Mouse (Mus musculus): ENCODE measurements around the gene Rab30. TPM values are rescaled to one million over a fixed set of nuclear protein-coding genes. Genes with fewer than 3 reads are reported as not detected.

The Rab30 gene
- polyA plus RNA-seq, 1 experiment from 2014 or later = 18.6 TPM

GRCm38 (mm10) chr7:92822409-92823101, 81.2 kb downstream of the Rab30 start:
- whole genome bisulfite sequencing = 67% methylated on average over 1 of the region's 1 CpGs
- peak; percentile 61 for ATAC-seq (ENCODE audit: low FRiP score, low read depth)

GRCm38 (mm10) chr7:92826248-92826647, 84.8 kb downstream of the Rab30 start:
- H3K9me3 ChIP-seq = no peaks in the 10 kb centered on the region
- no peaks in the 10 kb centered on the region for H3K27me3 ChIP-seq
- H3K4me1 ChIP-seq (replicated peaks) = peaks cover 7% of the 10 kb centered on the region; the same call in 1 of the 2 replicates
- no peak for ATAC-seq (ENCODE audit: low FRiP score, low read depth)
- H3K9ac ChIP-seq = no peak overlapping the region
- H3K4me2 ChIP-seq = no peak overlapping the region
- H3K36me3 ChIP-seq = peaks cover 8% of the 10 kb centered on the region; the same call in 1 of the 2 replicates
- 92% methylated on average over 3 of the region's 3 CpGs for WGBS
- H3K4me3 ChIP-seq = no peak overlapping the region
- no peak overlapping the region for H3K27ac ChIP-seq (replicated peaks)

More at GRCm38 (mm10) chr7:92822409-92823101, 81.2 kb downstream of the Rab30 start:
- H3K36me3 ChIP-seq = peaks cover 3% of the 10 kb centered on the region; the same call in 1 of the 2 replicates
- H3K4me1 ChIP-seq (replicated peaks) = peaks cover 7% of the 10 kb centered on the region; the same call in 1 of the 2 replicates
- H3K4me3 ChIP-seq = no peak overlapping the region
- no peak overlapping the region for H3K4me2 ChIP-seq
- no peak overlapping the region for H3K9ac ChIP-seq
- no peaks in the 10 kb centered on the region for H3K27me3 ChIP-seq
- no peak overlapping the region for H3K27ac ChIP-seq (replicated peaks)
- no peaks in the 10 kb centered on the region for H3K9me3 ChIP-seq

GRCm38 (mm10) chr7:92827981-92828380, 86.6 kb downstream of the Rab30 start:
- ATAC-seq (ENCODE audit: low FRiP score, low read depth) = no peak
- 46% methylated on average over 3 of the region's 3 CpGs for WGBS

DNA sequence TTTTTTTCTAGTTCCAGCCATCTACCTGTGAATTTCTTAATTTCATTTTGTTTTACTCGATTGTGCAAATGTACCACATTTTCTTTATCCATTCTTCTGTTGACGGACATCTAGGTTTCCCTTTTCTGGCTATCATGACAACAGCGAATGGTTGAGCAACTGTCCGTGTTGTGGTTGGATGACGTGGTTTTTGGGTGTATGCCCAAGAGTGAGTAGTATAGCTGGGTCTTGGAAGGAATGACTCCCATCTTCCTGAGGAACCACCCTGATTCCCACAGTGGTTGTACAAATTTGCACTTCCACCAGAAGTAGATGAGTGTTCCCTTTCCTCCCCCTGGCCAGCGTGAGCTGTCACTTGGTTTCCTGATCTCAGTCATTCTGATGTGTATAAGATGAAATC, 91.0 kb downstream of the Rab30 start:
- no peak for ATAC-seq (ENCODE audit: low FRiP score, low read depth)
- H3K27me3 ChIP-seq = no peaks in the 10 kb centered on the region
- H3K9ac ChIP-seq = no peak overlapping the region
- no peak overlapping the region for H3K27ac ChIP-seq (replicated peaks)
- WGBS = 95% methylated on average over 6 of the region's 6 CpGs
- peaks cover 23% of the 10 kb centered on the region for H3K36me3 ChIP-seq
- no peak overlapping the region for H3K4me3 ChIP-seq
- no peaks in the 10 kb centered on the region for H3K9me3 ChIP-seq
- no peaks in the 10 kb centered on the region for H3K4me1 ChIP-seq (replicated peaks)
- H3K4me2 ChIP-seq = no peak overlapping the region

More at GRCm38 (mm10) chr7:92827981-92828380, 86.6 kb downstream of the Rab30 start:
- H3K4me1 ChIP-seq (replicated peaks) = no peaks in the 10 kb centered on the region
- no peak overlapping the region for H3K4me3 ChIP-seq
- H3K4me2 ChIP-seq = no peak overlapping the region
- H3K27ac ChIP-seq (replicated peaks) = no peak overlapping the region
- H3K9me3 ChIP-seq = no peaks in the 10 kb centered on the region
- no peak overlapping the region for H3K9ac ChIP-seq
- H3K27me3 ChIP-seq = no peaks in the 10 kb centered on the region
- peaks cover 15% of the 10 kb centered on the region for H3K36me3 ChIP-seq

DNA sequence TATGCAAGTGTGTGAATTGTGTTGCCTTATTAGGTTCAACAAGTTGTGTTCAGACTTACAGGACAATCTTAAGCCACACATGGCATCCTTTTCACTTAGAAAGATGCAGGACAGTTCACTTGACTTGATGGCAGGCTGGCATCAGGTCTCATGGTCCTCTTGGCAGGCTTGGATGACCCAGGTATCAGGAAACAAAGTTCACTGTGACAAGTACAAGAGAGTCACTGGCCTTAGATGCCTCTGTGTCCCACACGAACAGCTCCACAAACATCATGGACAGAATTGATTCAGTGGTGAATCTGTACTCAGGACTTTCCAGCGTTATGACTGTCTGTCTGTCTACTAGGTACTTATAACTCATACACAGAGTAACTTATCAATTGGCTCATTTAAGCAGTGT, 93.0 kb downstream of the Rab30 start:
- Histone ChIP-seq H3K9ac (no peak overlapping the region), H3K4me3 (no peak overlapping the region), H3K4me1 (replicated peaks) (no peaks in the 10 kb centered on the region), H3K27me3 (no peaks in the 10 kb centered on the region), H3K27ac (replicated peaks) (no peak overlapping the region), H3K9me3 (no peaks in the 10 kb centered on the region), H3K4me2 (no peak overlapping the region), H3K36me3 (peaks cover 23% of the 10 kb centered on the region)
- no peak for ATAC-seq (ENCODE audit: low FRiP score, low read depth)
- WGBS = 96% methylated on average over 2 of the region's 2 CpGs

- no peaks in the 10 kb centered on the region for H3K27me3 ChIP-seq
- H3K4me3 ChIP-seq = no peak overlapping the region
- no peak for ATAC-seq (ENCODE audit: low FRiP score, low read depth)
- no peaks in the 10 kb centered on the region for H3K9me3 ChIP-seq
- H3K27ac ChIP-seq (replicated peaks) = no peak overlapping the region
- no peaks in the 10 kb centered on the region for H3K4me1 ChIP-seq (replicated peaks)
- peaks cover 17% of the 10 kb centered on the region for H3K36me3 ChIP-seq
- no peak overlapping the region for H3K9ac ChIP-seq
- 85% methylated on average over 3 of the region's 3 CpGs for WGBS
- no peak overlapping the region for H3K4me2 ChIP-seq
Observed at GRCm38 (mm10) chr7:92836447-92836846, 95.0 kb downstream of the Rab30 start.

DNA sequence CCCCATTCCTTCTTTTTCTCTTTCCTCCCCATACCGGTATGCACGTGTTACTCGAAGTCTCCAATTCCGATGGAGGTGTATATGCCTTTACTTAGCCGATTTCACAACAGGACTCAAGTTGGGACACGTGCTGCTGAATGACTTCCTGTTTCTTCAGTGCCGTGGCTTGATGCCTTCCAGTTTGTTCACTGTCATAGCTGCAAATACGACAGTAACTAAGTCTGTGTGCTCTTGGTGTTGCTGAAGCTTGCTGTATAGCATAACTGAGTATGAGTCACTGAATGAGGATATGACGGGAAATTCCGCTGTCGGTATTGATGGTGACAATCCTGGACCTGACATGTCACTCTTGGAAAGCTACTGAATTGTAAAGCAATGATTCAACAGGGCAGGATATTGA, 95.8 kb downstream of the Rab30 start:
- Histone ChIP-seq H3K9ac (no peak overlapping the region), H3K4me2 (no peak overlapping the region), H3K27ac (replicated peaks) (no peak overlapping the region), H3K4me3 (no peak overlapping the region), H3K27me3 (no peaks in the 10 kb centered on the region), H3K36me3 (peaks cover 17% of the 10 kb centered on the region), H3K4me1 (replicated peaks) (no peaks in the 10 kb centered on the region), H3K9me3 (no peaks in the 10 kb centered on the region)
- 90% methylated on average over 11 of the region's 11 CpGs for WGBS
- no peak for ATAC-seq (ENCODE audit: low FRiP score, low read depth)

GRCm38 (mm10) chr7:92837907-92838306, 96.5 kb downstream of the Rab30 start:
- Histone ChIP-seq H3K9ac (no peak overlapping the region), H3K4me2 (no peak overlapping the region), H3K27ac (replicated peaks) (no peak overlapping the region), H3K36me3 (peaks cover 11% of the 10 kb centered on the region; the same call in 1 of the 2 replicates), H3K9me3 (no peaks in the 10 kb centered on the region), H3K4me3 (no peak overlapping the region), H3K4me1 (replicated peaks) (no peaks in the 10 kb centered on the region), H3K27me3 (no peaks in the 10 kb centered on the region)
- ATAC-seq (ENCODE audit: low FRiP score, low read depth) = no peak
- 78% methylated on average over 3 of the region's 3 CpGs for WGBS

DNA sequence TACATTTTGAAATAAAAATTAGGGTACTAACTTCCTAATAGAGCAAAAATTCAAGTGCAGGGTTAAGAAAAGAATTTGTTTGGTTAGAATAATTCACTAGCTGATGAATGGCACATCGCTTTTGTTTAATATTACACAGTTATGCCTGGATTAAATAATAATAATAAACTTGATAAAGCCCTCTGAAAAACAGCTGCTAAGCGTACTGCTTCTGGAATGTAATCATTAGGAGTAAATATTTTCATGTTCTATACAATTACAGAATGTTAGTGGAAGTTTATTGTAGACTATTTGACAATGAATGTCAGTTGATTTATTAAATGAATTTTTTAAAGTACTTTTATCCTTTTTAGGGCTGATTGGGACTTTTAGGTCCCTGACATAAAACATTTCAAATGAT, 100.9 kb downstream of the Rab30 start:
- 91% methylated on average over 2 of the region's 2 CpGs for WGBS
- no peak overlapping the region for H3K4me3 ChIP-seq

GRCm38 (mm10) chr7:92848246-92848645, 106.8 kb downstream of the Rab30 start:
- H3K36me3 ChIP-seq = no peaks in the 10 kb centered on the region
- no peaks in the 10 kb centered on the region for H3K9me3 ChIP-seq
- WGBS = 91% methylated on average over 3 of the region's 3 CpGs
- no peak overlapping the region for H3K27ac ChIP-seq (replicated peaks)
- H3K4me2 ChIP-seq = no peak overlapping the region
- H3K9ac ChIP-seq = no peak overlapping the region
- H3K4me3 ChIP-seq = no peak overlapping the region
- no peaks in the 10 kb centered on the region for H3K4me1 ChIP-seq (replicated peaks)
- no peaks in the 10 kb centered on the region for H3K27me3 ChIP-seq
- no peak for ATAC-seq (ENCODE audit: low FRiP score, low read depth)

More for the DNA sequence above, 100.9 kb downstream of the Rab30 start:
- H3K4me1 ChIP-seq (replicated peaks) = no peaks in the 10 kb centered on the region
- H3K9me3 ChIP-seq = no peaks in the 10 kb centered on the region
- ATAC-seq (ENCODE audit: low FRiP score, low read depth) = no peak
- H3K36me3 ChIP-seq = no peaks in the 10 kb centered on the region
- no peak overlapping the region for H3K9ac ChIP-seq
- H3K27ac ChIP-seq (replicated peaks) = no peak overlapping the region
- H3K4me2 ChIP-seq = no peak overlapping the region
- H3K27me3 ChIP-seq = no peaks in the 10 kb centered on the region

DNA sequence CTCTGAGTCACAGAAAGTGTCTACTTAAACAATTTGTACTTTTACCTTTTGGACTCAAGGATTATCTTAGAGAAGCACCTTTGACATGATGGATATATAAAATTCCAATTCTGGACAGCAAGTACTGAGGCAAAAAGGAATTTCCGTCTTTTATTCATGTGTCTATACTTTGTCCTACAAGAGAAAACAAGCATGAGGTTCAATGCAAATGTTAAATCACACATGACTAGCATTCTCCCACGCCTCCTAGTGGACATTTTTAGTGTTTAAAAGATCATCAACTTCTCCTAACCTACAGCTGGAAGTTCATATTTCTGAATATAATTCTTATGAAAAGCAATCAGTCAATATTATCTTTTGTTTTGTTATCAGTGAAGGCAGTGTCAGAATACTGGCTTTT, 125.1 kb downstream of the Rab30 start:
- H3K4me3 ChIP-seq = no peak overlapping the region
- H3K36me3 ChIP-seq = no peaks in the 10 kb centered on the region; the same call in 1 of the 2 replicates
- no peaks in the 10 kb centered on the region for H3K9me3 ChIP-seq
- no peak overlapping the region for H3K27ac ChIP-seq (replicated peaks)
- no peak for ATAC-seq (ENCODE audit: low FRiP score, low read depth)
- no peak overlapping the region for H3K9ac ChIP-seq
- WGBS = 18% methylated on average over 2 of the region's 2 CpGs
- no peaks in the 10 kb centered on the region for H3K27me3 ChIP-seq
- no peaks in the 10 kb centered on the region for H3K4me1 ChIP-seq (replicated peaks)
- no peak overlapping the region for H3K4me2 ChIP-seq

- WGBS = 71% methylated on average over 3 of the region's 3 CpGs
- Histone ChIP-seq H3K4me1 (replicated peaks) (0 out of 2 replicates have a peak, but pooled peaks cover 8% of the 10 kb centered on the region), H3K36me3 (no peaks in the 10 kb centered on the region), H3K4me3 (no peak overlapping the region), H3K9ac (no peak overlapping the region), H3K27me3 (no peaks in the 10 kb centered on the region), H3K4me2 (no peak overlapping the region), H3K9me3 (no peaks in the 10 kb centered on the region), H3K27ac (replicated peaks) (no peak overlapping the region)
- no peak for ATAC-seq (ENCODE audit: low FRiP score, low read depth)
Observed at GRCm38 (mm10) chr7:92870161-92870560, 128.8 kb downstream of the Rab30 start.

DNA sequence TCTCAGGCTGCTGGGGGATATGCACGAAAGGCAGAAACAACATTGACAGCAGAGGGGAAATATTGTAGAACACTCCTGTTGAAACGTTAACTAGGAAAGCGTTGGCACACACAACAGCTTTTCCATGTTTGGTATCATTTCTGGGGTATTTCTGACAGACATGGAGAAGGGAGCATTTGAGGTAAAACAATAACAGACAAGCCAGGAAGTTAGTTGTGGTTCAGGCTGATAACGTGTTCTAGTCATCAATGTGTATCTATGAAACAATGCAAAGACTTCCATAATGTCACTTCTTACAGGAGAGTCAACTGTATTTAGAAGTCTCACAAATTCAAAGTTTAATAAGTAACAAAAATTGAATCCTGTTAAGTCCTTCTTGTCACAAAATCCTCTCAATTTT, 130.2 kb downstream of the Rab30 start:
- H3K4me2 ChIP-seq = no peak overlapping the region
- H3K27ac ChIP-seq (replicated peaks) = no peak overlapping the region
- no peak overlapping the region for H3K4me3 ChIP-seq
- ATAC-seq (ENCODE audit: low FRiP score, low read depth) = no peak
- H3K27me3 ChIP-seq = no peaks in the 10 kb centered on the region
- H3K36me3 ChIP-seq = no peaks in the 10 kb centered on the region
- H3K9ac ChIP-seq = no peak overlapping the region
- peaks cover 20% of the 10 kb centered on the region for H3K4me1 ChIP-seq (replicated peaks)
- WGBS = 94% methylated on average over 4 of the region's 4 CpGs
- H3K9me3 ChIP-seq = no peaks in the 10 kb centered on the region

All from hindbrain, embryonic 15.5 days (tissue).